Mouse (Mus musculus) embryonic facial prominence, embryonic 10.5 days (tissue): ENCODE data around the gene Jaml. TPM values are rescaled to one million over a fixed set of nuclear protein-coding genes. Genes with fewer than 3 reads are reported as not detected.

ENCODE experiments used
- DNase-seq: peaks from one replicate; pipeline ENCODE4 v3.0.0-alpha.2; 2017; ENCODE audit warnings: low spot score
- H3K27ac ChIP-seq: fragments of 300-500 bp; sonication (generic); replicated peaks from 2 replicates; pipeline ENCODE4 v1.5.1; 2016; ENCODE audit warnings: mild to moderate bottlenecking
- H3K27me3 ChIP-seq: fragments of 300-500 bp; sonication (generic); replicated peaks from 2 replicates; pipeline ENCODE4 v1.6.1; 2016; ENCODE audit warnings: low read depth, mild to moderate bottlenecking; ENCODE audit not compliant: poor library complexity, severe bottlenecking
- H3K36me3 ChIP-seq: fragments of 300-500 bp; sonication (generic); replicated peaks from 2 replicates; pipeline ENCODE4 v1.6.1; 2016; ENCODE audit warnings: mild to moderate bottlenecking, moderate library complexity
- H3K4me1 ChIP-seq: fragments of 300-500 bp; sonication (generic); 2 replicates; pipeline ENCODE4 v1.6.1; 2016
- H3K4me3 ChIP-seq: fragments of 300-500 bp; sonication (generic); 2 replicates; pipeline ENCODE4 v1.5.1; 2016; ENCODE audit warnings: mild to moderate bottlenecking, moderate library complexity
- H3K9me3 ChIP-seq: fragments of 300-500 bp; sonication (generic); 2 replicates; pipeline ENCODE4 v1.6.1; 2016; ENCODE audit warnings: mild to moderate bottlenecking
- WGBS: fragments of 180-500 bp; shearing (Covaris S2); methylation state at CpG from one replicate; pipeline ENCODE4 v1.1.7; 2016; 5-methylcytosine and 5-hydroxymethylcytosine counted together
- polyA plus RNA-seq: library from polyadenylated mRNA; unstranded; fragments of >200 nt; fragmentation: Nextera tagmentation; extraction: Ambion mirVana; gene quantifications from 2 replicates; pipeline ENCODE4 v1.2.1, GENCODE M21; 2016

Gene Jaml
- polyA plus RNA-seq, 1 experiment from 2014 or later, result 0.96 TPM

GRCm38 (mm10) chr9:45133484-45134310, 54.7 kb downstream of the Jaml start:
- H3K4me3 ChIP-seq, result no peak overlapping the region
- H3K27ac ChIP-seq, result no peak overlapping the region
- DNase-seq, result peak; percentile 66
- WGBS, result 25% methylated on average over 5 of the region's 5 CpGs
- H3K36me3 ChIP-seq, result no peaks in the 10 kb centered on the region
- no peaks in the 10 kb centered on the region for H3K9me3 ChIP-seq
- peaks cover 85% of the 10 kb centered on the region for H3K27me3 ChIP-seq
- peaks cover 56% of the 10 kb centered on the region for H3K4me1 ChIP-seq

GRCm38 (mm10) chr9:45136442-45137169, 57.6 kb downstream of the Jaml start:
- 3% methylated on average over 7 of the region's 7 CpGs for WGBS
- Histone ChIP-seq H3K36me3 (no peaks in the 10 kb centered on the region), H3K4me3 (peak overlapping the region; percentile 29; the same call in 1 of the 2 replicates), H3K9me3 (no peaks in the 10 kb centered on the region), H3K4me1 (peaks cover 72% of the 10 kb centered on the region), H3K27me3 (peaks cover 96% of the 10 kb centered on the region), H3K27ac (peak overlapping the region; percentile 48)
- peak; percentile 65 for DNase-seq

- H3K4me1 ChIP-seq, result peaks cover 75% of the 10 kb centered on the region
- no peak within 1 kb of the TSS; the same call in 1 of the 2 replicates for H3K27ac ChIP-seq
- H3K4me3 ChIP-seq, result peak within 1 kb of the TSS; percentile 66
- under 1% methylated on average over 76 of the region's 76 CpGs for WGBS
- no peaks in the 10 kb centered on the region for H3K9me3 ChIP-seq
- DNase-seq, result peak; percentile 75
- peaks cover 100% of the 10 kb centered on the region for H3K27me3 ChIP-seq
- H3K36me3 ChIP-seq, result no peaks in the 10 kb centered on the region
These were observed 59.4 kb downstream of the Jaml start, which contains the start of gene Scn4b for GRCm38 (mm10) chr9:45138191-45139032. TSS of gene Scn4b (plus strand) at chr9:45138395.

- Histone ChIP-seq H3K4me3 (peak overlapping the region; percentile 66), H3K27me3 (peaks cover 100% of the 10 kb centered on the region), H3K27ac (no peak overlapping the region; the same call in 1 of the 2 replicates), H3K9me3 (no peaks in the 10 kb centered on the region), H3K36me3 (no peaks in the 10 kb centered on the region), H3K4me1 (peaks cover 70% of the 10 kb centered on the region)
- WGBS, result 3% methylated on average over 7 of the region's 7 CpGs
- no peak for DNase-seq
These were observed 60.1 kb downstream of the Jaml start for GRCm38 (mm10) chr9:45139082-45139481.

- no peak for DNase-seq
- peaks cover 100% of the 10 kb centered on the region for H3K27me3 ChIP-seq
- no peaks in the 10 kb centered on the region for H3K9me3 ChIP-seq
- peaks cover 60% of the 10 kb centered on the region for H3K4me1 ChIP-seq
- no peak overlapping the region for H3K4me3 ChIP-seq
- 41% methylated on average over 7 of the region's 7 CpGs for WGBS
- H3K36me3 ChIP-seq, result no peaks in the 10 kb centered on the region
- H3K27ac ChIP-seq, result no peak overlapping the region
These were observed 62.0 kb downstream of the Jaml start for GRCm38 (mm10) chr9:45140945-45141344.

- no peak for DNase-seq
- Histone ChIP-seq H3K36me3 (no peaks in the 10 kb centered on the region), H3K4me1 (peaks cover 44% of the 10 kb centered on the region), H3K27me3 (peaks cover 98% of the 10 kb centered on the region), H3K9me3 (no peaks in the 10 kb centered on the region), H3K4me3 (no peak overlapping the region), H3K27ac (no peak overlapping the region)
- 58% methylated on average over 3 of the region's 3 CpGs for WGBS
These were observed 63.7 kb downstream of the Jaml start for GRCm38 (mm10) chr9:45142686-45143085.

GRCm38 (mm10) chr9:45145533-45146266, 66.7 kb downstream of the Jaml start:
- H3K4me3 ChIP-seq, result peak overlapping the region; percentile 50
- peaks cover 94% of the 10 kb centered on the region for H3K27me3 ChIP-seq
- no peak overlapping the region for H3K27ac ChIP-seq
- 4% methylated on average over 27 of the region's 27 CpGs for WGBS
- no peaks in the 10 kb centered on the region for H3K36me3 ChIP-seq
- H3K4me1 ChIP-seq, result peaks cover 22% of the 10 kb centered on the region
- H3K9me3 ChIP-seq, result no peaks in the 10 kb centered on the region
- DNase-seq, result peak; percentile 25

- WGBS, result 1% methylated on average over 5 of the region's 5 CpGs
- Histone ChIP-seq H3K36me3 (no peaks in the 10 kb centered on the region), H3K9me3 (no peaks in the 10 kb centered on the region), H3K27me3 (peaks cover 89% of the 10 kb centered on the region), H3K4me1 (peaks cover 17% of the 10 kb centered on the region), H3K27ac (no peak overlapping the region), H3K4me3 (peak overlapping the region; percentile 50)
- peak; percentile 67 for DNase-seq
These were observed 67.2 kb downstream of the Jaml start for GRCm38 (mm10) chr9:45146267-45146597.

GRCm38 (mm10) chr9:45150933-45151332, 72.0 kb downstream of the Jaml start:
- WGBS, result 70% methylated on average over 1 of the region's 1 CpGs
- Histone ChIP-seq H3K4me3 (no peak overlapping the region), H3K27ac (no peak overlapping the region), H3K4me1 (peaks cover 2% of the 10 kb centered on the region), H3K9me3 (no peaks in the 10 kb centered on the region), H3K27me3 (peaks cover 47% of the 10 kb centered on the region), H3K36me3 (no peaks in the 10 kb centered on the region)
- DNase-seq, result no peak

GRCm38 (mm10) chr9:45153361-45153760, 74.4 kb downstream of the Jaml start:
- Histone ChIP-seq H3K9me3 (no peaks in the 10 kb centered on the region), H3K4me3 (no peak overlapping the region), H3K4me1 (no peaks in the 10 kb centered on the region), H3K36me3 (no peaks in the 10 kb centered on the region), H3K27me3 (peaks cover 25% of the 10 kb centered on the region), H3K27ac (no peak overlapping the region)
- no peak for DNase-seq
- WGBS, result 81% methylated on average over 7 of the region's 7 CpGs
